Mouse (Mus musculus) kidney, adult 10 weeks (tissue): ENCODE measurements around the gene Rab22a. TPM values are rescaled to one million over a fixed set of nuclear protein-coding genes. Genes with fewer than 3 reads are reported as not detected.

ENCODE experiments used
- polyA plus RNA-seq: library from polyadenylated mRNA; stranded (reverse); fragments of 350-450 nt; fragmentation: Illumina TruSeq; extraction: RNeasy Lipid Tissue Mini Kit (QIAGEN cat#74804); gene quantifications from one replicate; pipeline ENCODE4 v1.2.3, GENCODE M21; 2014; ENCODE audit warnings: low read depth, low replicate concordance

Rab22a gene
- polyA plus RNA-seq: 25.9 TPM

DNA sequence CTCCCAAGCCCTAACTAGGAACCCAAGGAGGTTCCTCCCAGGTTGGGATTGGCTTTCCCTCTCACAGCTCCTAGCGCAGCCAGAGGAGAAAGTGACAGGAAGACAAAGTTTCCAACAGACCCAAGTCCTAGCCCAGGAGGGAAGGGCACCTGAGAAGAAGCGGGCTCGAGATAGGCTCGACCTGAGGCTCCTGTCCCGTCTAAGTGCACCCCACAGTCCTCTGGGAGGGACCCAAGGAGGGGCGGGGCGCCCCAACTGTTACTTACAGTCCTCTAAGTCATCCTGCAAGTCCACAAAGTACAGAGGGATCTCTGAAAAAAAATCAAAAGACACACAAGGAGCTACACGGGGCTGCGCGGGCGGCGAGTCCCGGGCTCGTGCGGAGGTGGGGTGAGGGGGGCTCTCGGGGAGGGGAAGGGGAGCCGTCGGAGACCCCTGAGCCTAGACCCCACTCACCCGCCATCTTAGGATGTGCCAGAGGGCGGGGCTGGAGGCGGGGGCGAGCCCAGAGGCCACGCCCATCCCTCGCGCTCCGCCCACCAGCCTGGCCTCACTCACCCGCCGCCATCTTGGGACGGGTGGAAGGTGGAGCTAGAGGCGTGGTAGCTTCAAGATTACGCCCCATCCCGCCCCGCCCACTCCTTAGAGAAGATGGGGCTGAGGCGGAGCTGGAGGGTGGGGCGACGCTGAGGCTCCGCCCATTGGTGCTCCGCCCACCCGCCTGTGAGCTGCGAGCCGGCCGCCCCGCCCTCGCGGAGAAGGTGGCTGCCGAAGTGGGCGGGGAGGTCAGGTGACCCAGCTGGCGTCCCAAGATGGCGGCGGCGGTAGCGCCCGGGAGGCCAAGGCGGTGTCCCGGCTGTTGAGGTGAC lies at the start of gene Rab22a:
TSS of gene Rab22a (plus strand) at position 704 of the 869 bp plus-strand sequence.

DNA sequence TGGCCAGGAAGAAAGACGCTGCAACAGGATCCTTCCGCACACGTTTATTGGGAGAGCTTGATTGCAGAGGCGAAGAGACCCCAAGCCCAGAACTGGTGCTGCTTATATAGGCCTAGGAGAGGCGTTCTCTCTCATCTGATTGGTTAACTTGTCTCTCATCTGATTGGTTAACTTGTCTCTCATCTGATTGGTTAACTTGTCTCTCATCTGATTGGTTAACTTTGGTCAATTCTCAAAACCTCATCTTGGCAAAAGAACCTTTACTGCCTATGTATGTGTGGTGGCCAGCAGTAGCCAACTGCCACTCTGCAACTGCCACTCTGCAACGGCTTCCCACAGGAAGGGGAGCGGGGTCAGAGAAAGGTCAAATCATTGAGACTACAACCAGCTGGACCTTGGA lies 59.6 kb downstream of the Rab22a start, which contains the start of gene 1700010B08Rik:
TSS of gene 1700010B08Rik (plus strand) at position 301 of the 400 bp plus-strand sequence.

DNA sequence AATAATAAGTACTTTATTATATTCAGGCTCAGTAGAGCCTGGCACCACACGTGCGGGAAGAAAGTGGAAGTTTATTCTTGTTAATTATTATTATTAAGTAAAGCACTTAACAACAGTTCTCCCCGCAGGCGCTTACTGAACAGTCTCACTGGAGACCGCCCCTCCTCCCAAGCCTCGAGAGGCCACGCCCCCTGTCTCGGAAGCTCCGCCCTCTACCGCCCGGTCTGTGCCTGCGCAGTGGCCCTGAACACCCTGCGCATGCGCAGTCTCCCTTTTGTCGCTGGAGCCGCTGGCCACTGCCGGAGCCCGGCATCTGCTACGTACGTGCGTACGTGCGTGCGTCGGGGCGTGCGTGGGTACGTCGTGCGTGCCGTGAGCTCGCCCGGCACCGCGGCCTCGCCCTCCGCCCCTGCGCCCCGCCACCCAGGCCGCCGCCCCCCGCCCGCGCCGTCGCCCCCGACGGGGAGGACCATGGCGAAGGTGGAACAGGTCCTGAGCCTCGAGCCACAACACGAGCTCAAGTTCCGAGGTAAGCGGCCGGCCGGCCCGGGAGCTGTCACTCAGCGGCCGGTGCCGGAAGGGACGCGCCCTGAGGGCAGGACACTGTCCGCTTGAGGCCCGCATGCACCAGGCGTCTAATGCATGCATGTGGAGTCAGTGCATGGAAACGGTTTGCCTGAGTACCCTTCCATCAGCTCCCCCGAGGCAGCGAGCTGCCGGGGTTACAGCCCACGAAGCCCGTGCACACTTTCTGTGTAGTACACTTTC lies 77.8 kb downstream of the Rab22a start, which contains the start of gene Vapb:
TSS of gene Vapb (plus strand) at position 290 of the 768 bp plus-strand sequence.

Other genes starting within 250 kb of the Rab22a start
- gene 1700021F07Rik, start 137.2 kb upstream of the Rab22a start, polyA plus RNA-seq: not detected
- gene Ankrd60, start 81.4 kb upstream of the Rab22a start, polyA plus RNA-seq: not detected
- not detected for gene 1700010B08Rik, start 59.7 kb downstream of the Rab22a start, polyA plus RNA-seq
- gene Vapb, start 77.8 kb downstream of the Rab22a start, polyA plus RNA-seq: 135 TPM